Mouse (Mus musculus) thymus, adult 18-20 months (tissue): Measurements from ENCODE around the gene Pdgfb.
A peak's percentile ranks its signal among the peaks of the same experiment; 100 is the strongest.

Experiments used
- DNase-seq, 2 experiments: peaks; one replicate each; pipeline ENCODE4 v3.0.0; 2022; ENCODE audit warnings: mixed read lengths in 2 of 2

Gene Pdgfb

GRCm38 (mm10) chr15:80034366-80034765, 19.6 kb upstream of the Pdgfb start:
- no peak for DNase-seq

- DNase-seq, result no peak
These were observed 16.4 kb upstream of the Pdgfb start for GRCm38 (mm10) chr15:80031133-80031532.

DNA sequence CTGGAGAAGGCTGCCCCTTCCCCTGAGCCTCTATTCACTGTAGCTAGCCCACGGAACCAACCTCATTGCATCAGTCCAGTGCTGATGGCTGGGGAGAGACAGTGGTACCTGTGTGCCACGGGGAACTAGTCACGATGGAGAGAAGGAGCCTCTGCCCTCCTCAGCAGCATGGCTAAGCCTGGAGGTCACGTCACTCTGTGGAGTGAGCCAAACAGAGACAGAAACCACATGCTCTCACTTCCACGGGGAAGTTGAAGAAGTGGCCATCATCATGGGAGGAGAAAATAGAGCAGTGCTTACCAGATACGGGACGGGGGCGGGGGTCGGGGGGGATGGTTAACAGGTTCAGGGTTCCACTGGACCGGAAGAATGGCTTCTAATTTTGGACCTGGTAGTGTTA, 15.6 kb upstream of the Pdgfb start:
- DNase-seq, result no peak

DNA sequence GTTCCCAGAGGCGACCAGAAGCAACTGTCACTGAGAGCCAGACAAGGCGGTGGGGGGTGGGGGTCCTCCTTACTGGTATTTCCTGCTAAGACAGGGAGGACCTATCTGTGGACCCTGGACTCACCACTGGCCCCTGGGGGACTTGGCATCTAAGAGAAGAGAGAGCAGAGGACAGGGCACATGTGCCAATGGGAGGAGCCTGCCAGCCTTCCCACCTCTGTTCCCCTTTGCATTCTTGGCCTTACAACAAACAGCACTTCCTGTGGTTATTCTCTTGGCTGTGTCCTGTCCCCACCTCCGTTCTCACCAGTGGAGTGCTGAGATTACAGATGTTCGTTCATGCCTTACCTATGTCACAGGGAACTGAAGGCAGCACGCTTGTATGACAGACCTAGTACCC, 14.1 kb upstream of the Pdgfb start:
- DNase-seq, result no peak

DNA sequence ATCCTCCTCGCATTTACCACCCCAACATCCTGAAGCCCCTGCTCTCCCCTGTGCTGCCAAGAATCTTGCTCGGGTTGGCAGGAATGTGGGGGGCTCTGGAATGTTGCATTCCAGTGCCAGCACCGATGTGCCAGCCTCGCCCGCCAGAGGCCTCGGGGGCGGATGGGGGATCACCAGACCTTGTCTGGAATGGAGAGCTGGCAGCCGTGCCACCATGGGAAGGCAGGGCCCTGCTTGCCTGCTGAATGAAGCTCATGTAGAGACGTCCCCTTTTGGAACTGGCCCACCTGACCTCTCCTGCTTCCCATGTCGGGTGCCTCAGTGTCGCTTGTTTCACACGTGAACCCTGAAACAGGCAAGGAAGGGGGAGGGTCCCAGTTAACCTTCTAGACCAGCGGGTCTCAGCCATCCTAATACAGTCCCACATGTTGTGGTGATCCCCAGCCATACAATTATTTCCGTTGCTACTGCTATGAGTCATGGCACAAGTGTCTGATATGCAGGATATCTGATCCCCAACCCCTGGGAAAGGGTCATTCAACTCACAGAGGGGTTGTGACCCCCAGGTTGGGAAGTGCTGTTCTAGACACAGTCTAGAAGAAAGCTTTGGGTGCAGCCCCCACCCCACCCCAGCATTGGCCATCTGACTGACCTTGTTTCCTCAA, 12.0 kb upstream of the Pdgfb start:
- DNase-seq, result no peak

GRCm38 (mm10) chr15:80026061-80026460, 11.3 kb upstream of the Pdgfb start:
- DNase-seq, result no peak

DNA sequence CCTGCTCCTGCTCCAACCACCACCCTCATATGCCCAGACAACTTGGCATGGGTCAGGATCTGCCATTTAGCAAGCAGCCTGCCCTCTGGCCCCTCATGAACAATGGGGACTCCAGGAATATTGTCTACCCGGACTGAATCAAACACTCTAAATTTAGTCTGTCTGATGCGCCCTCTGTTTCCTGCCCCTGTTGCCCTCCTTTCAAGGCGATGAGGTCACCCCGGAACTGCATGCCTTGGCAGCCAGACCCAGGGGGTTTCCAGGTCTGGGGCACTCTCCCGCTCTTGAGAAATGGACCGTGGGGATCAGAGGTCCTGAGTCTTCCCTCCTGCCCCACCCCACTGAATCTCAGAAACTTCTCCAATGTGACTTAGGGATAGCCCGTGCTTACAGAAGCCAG, 10.8 kb upstream of the Pdgfb start:
- no peak for DNase-seq

GRCm38 (mm10) chr15:80024331-80025313, 9.8 kb upstream of the Pdgfb start:
- DNase-seq, result no peak

DNA sequence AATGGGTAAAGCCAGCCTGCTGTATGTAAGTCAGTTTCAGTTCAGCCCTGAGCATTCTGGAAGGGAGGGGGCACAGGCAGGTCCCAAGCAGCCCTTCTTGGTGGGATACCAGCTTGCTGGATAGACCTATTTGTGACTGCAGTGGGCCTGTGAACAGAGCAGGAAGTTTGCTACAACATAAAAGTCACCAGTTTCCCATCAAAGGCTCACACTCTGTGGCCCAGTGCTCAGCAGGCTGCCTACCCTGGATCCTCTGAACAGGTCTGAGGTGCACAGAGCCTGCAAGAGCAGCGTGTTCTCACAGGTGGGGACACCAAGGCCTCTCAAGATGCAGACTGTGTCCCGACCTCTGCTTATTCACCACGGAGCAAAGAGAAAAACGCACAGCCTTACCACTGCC, 5.7 kb upstream of the Pdgfb start:
- peak in 1 of 2 experiments; percentile 26 for DNase-seq

DNA sequence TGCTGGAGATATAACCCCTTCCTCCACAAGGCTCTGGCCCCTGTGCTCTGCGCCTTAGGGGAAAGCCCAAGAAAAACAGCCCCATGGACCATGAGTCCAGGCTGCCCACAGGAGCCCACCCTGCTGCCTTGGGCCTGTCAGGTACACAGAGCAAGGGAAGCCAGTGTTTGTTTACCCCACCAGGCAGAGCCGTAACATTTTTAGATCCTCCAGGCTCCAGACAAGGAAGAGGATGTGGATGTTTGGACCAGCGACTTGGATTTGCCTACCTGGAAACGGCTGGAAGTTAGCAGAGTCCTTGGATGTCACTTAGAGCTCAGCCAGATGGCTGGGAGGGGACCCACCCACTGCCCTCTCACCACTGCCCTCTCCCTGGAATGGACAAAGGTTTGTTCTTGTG, 4.8 kb upstream of the Pdgfb start:
- no peak for DNase-seq

DNA sequence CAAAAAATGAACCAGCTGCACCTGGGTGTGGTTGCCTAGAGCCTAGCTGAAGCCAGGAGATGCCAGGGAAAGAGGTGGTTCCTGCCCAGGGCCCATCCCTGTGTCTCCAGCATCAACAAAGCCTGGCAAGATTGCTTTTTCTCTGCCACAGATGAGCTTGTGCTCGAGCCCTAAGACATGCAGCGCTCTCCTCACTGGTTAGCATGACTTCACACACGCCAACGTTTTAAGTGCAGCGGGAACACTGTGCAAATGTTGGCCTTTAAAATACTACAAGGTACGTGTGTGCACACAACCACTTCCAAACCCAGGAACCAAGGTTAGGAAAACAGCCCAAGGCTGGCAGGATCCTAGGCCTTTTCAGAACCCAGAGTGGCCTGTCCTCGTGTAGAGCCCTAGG, 4.4 kb upstream of the Pdgfb start:
- no peak for DNase-seq

DNA sequence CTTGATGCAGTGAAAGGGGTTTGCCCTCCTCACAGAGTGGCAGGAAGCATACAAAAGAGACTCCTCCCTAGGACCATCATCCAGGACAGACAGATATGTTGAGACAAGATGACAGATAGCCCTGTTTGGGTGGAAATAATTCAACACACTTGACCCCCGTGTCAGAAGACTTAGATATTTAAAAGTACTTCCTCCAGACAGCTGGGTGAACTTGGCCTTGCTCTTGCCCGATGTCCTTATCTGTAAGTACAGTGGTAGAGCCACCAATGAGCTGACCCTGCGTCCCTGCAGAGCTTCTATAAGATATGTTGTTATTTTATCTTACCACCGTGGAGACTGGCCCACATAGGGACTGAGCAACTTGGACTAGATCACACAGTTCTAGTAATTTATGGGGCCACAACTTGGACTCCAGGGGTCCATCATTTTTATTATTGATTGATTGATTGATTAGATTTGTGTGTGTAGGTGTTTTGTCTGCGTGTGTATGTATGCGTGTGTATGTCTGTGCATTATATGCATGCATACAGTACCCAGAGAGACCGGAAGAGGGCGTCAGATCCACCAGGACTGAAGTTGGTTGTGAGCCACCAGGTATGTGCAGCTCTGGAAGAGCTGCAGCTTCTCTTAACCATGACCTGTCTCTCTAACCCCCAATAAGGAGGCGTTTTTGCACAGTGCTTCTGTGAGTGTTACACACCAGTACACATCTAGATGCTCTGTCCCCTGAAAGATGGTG, 2.0 kb upstream of the Pdgfb start:
- no peak for DNase-seq

DNA sequence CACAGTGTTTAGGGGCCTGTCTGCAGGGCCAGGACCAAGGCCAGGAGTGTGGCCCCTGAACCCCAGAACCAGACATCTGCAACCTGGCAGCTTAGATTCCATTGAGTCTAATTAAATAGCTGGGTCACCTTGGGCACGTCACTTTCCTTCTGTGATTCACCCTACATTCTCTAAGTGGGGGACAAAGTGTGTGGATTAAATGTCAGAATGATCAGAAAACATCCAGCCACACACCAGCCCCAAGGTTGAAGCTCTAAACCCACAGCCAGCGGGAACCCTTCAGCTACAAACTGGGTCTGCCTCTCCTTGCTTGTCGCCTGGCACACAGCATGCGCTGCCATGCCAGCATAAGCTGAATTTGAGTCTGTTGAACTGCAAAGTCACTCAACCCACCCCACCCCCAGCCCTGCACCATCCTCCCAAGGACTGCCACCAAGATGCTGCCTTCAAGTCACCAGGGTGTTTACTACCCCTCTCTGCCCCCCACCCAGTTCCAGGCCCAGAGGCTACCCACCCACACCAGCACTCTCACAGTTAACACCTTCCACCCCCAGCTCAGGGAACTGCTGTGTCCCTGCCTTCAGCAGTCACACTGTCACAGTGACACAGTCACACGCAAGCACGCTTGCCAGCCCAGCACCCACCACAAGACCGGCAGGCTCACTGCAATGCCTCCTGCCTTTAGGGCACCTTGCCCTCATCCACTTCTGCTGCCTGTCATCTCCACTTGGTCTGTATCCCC, 605 bp upstream of the Pdgfb start:
- no peak for DNase-seq

DNA sequence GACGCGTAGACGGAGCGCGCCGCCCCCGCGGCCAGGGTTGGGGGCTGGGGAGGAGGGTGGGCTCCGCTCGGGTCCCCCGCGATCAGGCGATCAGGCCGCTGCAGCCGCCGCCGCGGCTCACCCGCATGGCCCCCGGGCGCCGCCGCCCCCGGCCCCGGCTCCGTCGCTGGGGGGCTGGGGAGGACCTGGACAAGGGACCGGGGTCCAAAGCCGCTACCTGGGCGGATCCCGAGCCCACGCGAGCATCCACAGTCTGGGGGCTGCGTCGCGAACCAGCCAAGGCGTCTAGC, 801 bp downstream of the Pdgfb start:
- DNase-seq, result no peak

- no peak for DNase-seq
These were observed 1.3 kb downstream of the Pdgfb start for GRCm38 (mm10) chr15:80013256-80014030.

- DNase-seq, result peak in 1 of 2 experiments; percentile 23
These were observed 2.1 kb downstream of the Pdgfb start for GRCm38 (mm10) chr15:80012527-80013201.

DNA sequence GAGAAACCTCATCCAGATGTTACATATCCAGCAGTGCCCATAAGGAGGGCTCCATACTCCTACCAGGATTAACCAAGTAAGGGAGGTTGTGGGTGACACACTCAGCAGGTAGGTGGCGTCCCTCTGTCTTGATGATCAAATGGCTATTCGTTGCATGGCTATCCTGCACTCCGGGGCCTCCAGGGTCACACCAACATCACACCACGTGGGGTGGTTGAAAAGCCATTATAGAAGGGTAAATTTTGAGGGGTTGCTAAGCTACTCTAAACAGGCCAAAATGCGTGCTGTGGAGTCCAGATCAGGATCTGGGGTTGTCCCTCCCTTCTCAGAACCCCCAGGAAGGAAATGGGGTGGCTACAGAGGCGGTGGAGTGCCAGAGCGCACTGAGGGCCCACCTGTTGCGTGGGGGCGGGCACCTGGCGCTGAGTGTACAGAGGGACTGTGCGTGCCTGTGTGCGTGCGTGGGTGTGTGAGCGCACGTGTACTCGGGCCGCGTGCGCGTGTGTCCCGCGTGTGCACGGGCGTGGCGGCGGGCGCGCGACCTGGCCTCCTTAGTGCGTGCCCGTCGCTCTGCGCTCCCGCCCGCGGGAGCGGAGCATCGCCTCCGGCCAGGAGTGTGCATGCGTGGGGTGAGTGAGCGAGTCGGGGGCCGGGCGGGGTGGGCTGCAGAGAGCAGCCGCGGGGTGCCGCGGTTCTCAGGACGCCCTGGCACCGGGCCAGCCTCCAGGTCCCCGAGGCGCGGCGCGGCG, 2.8 kb downstream of the Pdgfb start:
- DNase-seq, result peak in 1 of 2 experiments; percentile 37

GRCm38 (mm10) chr15:80011194-80011593, 3.6 kb downstream of the Pdgfb start:
- DNase-seq, result no peak

DNA sequence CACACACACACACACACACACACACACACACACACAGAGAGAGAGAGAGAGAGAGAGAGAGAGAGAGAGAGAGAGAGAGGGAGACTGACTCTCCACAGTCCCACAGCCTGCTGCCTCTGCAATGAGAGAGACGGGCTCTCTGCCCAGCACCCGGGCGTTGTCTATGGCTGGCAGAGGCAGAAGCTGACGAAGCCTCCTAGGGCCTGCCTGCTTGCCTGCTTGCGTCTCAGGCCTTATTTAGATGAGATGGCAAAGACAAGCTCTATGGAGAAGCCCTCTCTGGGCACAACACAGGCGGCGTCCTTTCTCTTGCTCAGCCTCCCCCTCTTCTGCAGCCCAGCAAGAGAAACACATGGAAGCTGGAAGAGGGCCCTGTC, 4.6 kb downstream of the Pdgfb start:
- DNase-seq, result no peak

DNA sequence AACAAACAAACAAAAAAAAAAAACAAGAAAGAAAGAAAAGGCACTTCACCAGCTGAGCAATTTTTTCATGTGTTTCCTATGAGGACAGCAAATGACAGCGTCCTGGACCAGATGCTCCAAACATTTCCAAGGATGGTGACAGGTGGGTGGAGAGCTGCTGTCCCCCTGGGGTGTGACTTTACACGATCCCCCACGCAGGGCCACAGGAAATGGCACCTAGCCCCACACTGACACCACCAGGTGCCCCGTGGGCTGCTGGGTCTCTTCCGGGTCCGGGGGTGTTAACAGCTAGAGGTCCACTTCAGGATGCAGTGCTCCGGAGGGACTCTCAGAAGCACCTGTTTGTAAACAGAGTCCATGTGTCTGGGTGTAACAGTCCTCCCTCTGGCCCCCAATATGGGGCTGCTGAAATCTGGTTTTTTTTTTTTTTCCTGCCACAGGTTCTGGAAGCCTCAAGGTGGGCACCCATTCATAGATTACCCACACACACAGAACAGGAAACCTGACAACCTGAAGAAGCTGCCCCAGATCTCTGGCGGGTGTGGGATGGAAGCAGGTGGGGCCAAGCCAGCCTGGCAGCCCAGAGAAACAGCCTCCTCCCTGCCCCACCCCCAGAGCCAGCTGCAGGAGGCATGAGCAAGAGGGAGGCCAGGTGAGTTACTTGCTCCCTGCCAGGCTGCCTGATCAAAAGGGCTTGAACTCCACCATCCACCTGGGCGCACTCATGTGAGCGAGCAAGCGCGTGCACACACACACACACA, 5.2 kb downstream of the Pdgfb start:
- peak; percentile 69 to 82 for DNase-seq
